Mouse (Mus musculus) olfactory bulb, adult 2 months (tissue): ENCODE data around the gene Rassf3.

Experiments used
- CTCF ChIP-seq: fragments of 200-500 bp; IDR thresholded peaks from 2 replicates; pipeline ENCODE4 v1.5.1; 2012; ENCODE audit warnings: low read depth, mild to moderate bottlenecking, low read length, moderate library complexity; ENCODE audit not compliant: insufficient read depth
- POLR2A ChIP-seq: fragments of 200-500 bp; IDR thresholded peaks from 2 replicates; pipeline ENCODE4 v1.6.1; 2012; ENCODE audit warnings: mild to moderate bottlenecking, low read depth, low read length, moderate library complexity; ENCODE audit not compliant: insufficient read depth

GRCm38 (mm10) chr10:121472593-121473217, 3.4 kb downstream of the Rassf3 start:
- TF ChIP-seq CTCF: no peak
- TF ChIP-seq POLR2A: no peak
